Comparison of ENCODE assay signal across 8 mouse cellular contexts in the genomic region with DNA sequence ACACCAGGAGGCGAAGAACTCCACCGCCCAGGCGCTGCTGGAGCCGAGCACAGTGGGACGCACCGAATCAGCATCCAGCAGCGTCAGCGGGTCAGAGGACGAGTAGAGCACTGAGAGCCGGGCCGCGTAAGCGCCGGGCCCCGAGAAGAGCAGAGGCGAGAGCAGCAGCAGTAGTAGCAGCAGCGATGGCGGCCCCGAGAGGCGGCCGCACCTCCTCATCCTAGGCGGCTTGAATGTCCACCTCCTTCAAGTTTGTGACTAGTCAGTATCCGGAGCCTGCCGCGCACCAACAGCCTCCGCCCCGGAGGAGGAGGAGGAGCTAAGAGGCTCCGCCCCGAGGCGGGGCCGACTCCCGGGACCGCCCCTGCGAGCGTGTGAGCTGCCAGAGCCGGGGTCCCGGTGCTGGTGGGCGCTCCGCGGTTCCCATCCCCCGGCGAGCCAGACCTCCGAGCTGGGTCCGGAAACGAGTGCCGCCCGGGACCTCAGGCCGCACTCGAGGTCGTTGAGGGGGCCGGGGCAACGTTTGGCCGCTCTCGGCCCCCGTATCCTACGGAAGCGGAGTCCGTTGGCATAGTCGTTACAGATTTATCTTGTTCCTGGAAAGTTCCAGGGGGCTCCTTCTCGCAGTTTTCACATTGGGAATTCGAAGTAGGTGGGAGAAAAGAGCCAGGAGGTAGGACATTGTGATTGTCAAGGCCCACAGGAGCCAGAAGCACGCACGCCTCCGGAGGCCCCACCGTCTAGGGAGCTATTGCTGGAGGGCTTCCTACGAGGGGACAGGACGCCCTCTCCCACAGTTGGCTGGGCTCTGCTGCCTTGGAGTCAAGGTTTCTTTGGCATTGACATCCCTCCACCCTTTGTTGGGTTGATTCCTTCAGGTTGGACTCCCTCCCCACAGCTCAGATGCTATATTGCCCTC. TPM values are rescaled to one million over a fixed set of nuclear protein-coding genes. Genes with fewer than 3 reads are reported as not detected.
DNase-seq lines count a peak whose midpoint lies in the region; ATAC-seq and TF ChIP-seq lines count a peak whose summit lies in the region.

Gene Qsox1, minus strand, starts transcription at position 309 of the 919 bp plus-strand sequence.

- H3K36me3 ChIP-seq in ES-E14 (ENCODE audit: control insufficient read depth, insufficient read depth, low read length, poor library complexity, severe bottlenecking) = no peaks in the 10 kb centered on the region
- H3K36me3 ChIP-seq in forebrain, embryonic 16.5 days (ENCODE audit: control insufficient read depth, insufficient read depth) = no peaks in the 10 kb centered on the region
- no peaks in the 10 kb centered on the region for H3K36me3 ChIP-seq in lung, embryonic 14.5 days (ENCODE audit: insufficient read depth)
- no peaks in the 10 kb centered on the region for H3K36me3 ChIP-seq in thymus, adult 2 months (ENCODE audit: control insufficient read depth, insufficient read depth, low read length)

- H3K4me2 ChIP-seq in forebrain, embryonic 16.5 days (ENCODE audit: low read length) = peak within 1 kb of the TSS; percentile 75
- peak within 1 kb of the TSS; percentile 84 for H3K4me2 ChIP-seq in lung, embryonic 14.5 days

- TF ChIP-seq POLR2A in olfactory bulb, adult 2 months (IDR thresholded peaks at IDR 0.05; ENCODE audit: insufficient read depth, low read depth, low read length) = peak; percentile 53; the same call in 1 of the 2 replicates
- peak; percentile 63; the same call in 1 of the 2 replicates for TF ChIP-seq POLR2A in thymus, adult 2 months (IDR thresholded peaks at IDR 0.05; ENCODE audit: control insufficient read depth, extremely low read depth, insufficient read depth, low read length, poor library complexity)

- H3K4me3 ChIP-seq in ES-E14 (ENCODE audit: insufficient read depth in 1 of 2, low read depth in 1 of 2, low read length in 2 of 2, poor library complexity in 1 of 2, severe bottlenecking in 1 of 2) = peak within 1 kb of the TSS; percentile 84 to 99
- peak within 1 kb of the TSS; percentile 86 for H3K4me3 ChIP-seq in forebrain, embryonic 16.5 days (replicated peaks; ENCODE audit: low read length)
- peak within 1 kb of the TSS; percentile 78 for H3K4me3 ChIP-seq in layer of hippocampus, adult 2 months
- H3K4me3 ChIP-seq in lung, embryonic 14.5 days (ENCODE audit: low read depth, low read length) = peak within 1 kb of the TSS; percentile 79
- peak within 1 kb of the TSS; percentile 86 for H3K4me3 ChIP-seq in olfactory bulb, adult 2 months (ENCODE audit: insufficient read depth, low read depth, low read length)
- H3K4me3 ChIP-seq in thymus, adult 2 months (ENCODE audit: control insufficient read depth, insufficient read depth, low read length) = peak within 1 kb of the TSS; percentile 66

- H3K27me3 ChIP-seq in forebrain, embryonic 16.5 days (replicated peaks; ENCODE audit: control insufficient read depth, insufficient read depth, low read length) = no peaks in the 10 kb centered on the region
- H3K27me3 ChIP-seq in lung, embryonic 14.5 days (ENCODE audit: insufficient read depth, low read length) = no peaks in the 10 kb centered on the region
- no peaks in the 10 kb centered on the region for H3K27me3 ChIP-seq in thymus, adult 2 months (ENCODE audit: control insufficient read depth, insufficient read depth, low read length)

- no peaks in the 10 kb centered on the region for H3K9me3 ChIP-seq in ES-E14 (ENCODE audit: control insufficient read depth, insufficient read depth, low read depth, low read length)
- no peaks in the 10 kb centered on the region for H3K9me3 ChIP-seq in forebrain, embryonic 16.5 days (ENCODE audit: control insufficient read depth, low read length)
- no peaks in the 10 kb centered on the region for H3K9me3 ChIP-seq in lung, embryonic 14.5 days (ENCODE audit: low read depth, low read length)

- in situ Hi-C loops in ES-E14 (cut with MboI; ENCODE audit: low sequenced_read_pairs in 2 of 2, unreplicated experiment in 2 of 2) = no loop called here

- ATAC-seq in forebrain, embryonic 16.5 days = peak; percentile 98
- peak; percentile 90 for ATAC-seq in lung, embryonic 14.5 days (ENCODE audit: insufficient read depth)

- no peak within 1 kb of the TSS for H3K27ac ChIP-seq in ES-E14 (ENCODE audit: insufficient read depth, low read depth, low read length, poor library complexity, severe bottlenecking)
- peak within 1 kb of the TSS; percentile 21; the same call in 1 of the 2 replicates for H3K27ac ChIP-seq in forebrain, embryonic 16.5 days (ENCODE audit: low read length)
- peak within 1 kb of the TSS; percentile 80 for H3K27ac ChIP-seq in layer of hippocampus, adult 2 months
- peak within 1 kb of the TSS; percentile 66 for H3K27ac ChIP-seq in lung, embryonic 14.5 days (ENCODE audit: low read depth)
- H3K27ac ChIP-seq in olfactory bulb, adult 2 months (ENCODE audit: insufficient read depth, low read depth, low read length) = no peak within 1 kb of the TSS
- no peak within 1 kb of the TSS for H3K27ac ChIP-seq in thymus, adult 2 months (ENCODE audit: control insufficient read depth, insufficient read depth, low read length)

- peak within 1 kb of the TSS; percentile 76 for H3K9ac ChIP-seq in ES-E14 (ENCODE audit: insufficient read depth, low read depth, low read length, poor library complexity, severe bottlenecking)
- H3K9ac ChIP-seq in forebrain, embryonic 16.5 days (replicated peaks; ENCODE audit: low read depth, low read length) = peak within 1 kb of the TSS; percentile 77
- H3K9ac ChIP-seq in lung, embryonic 14.5 days = peak within 1 kb of the TSS; percentile 64

- under 1% methylated on average over 59 of the region's 67 CpGs for WGBS in forebrain, embryonic 16.5 days
- WGBS in lung, embryonic 14.5 days = under 1% methylated on average over 67 of the region's 67 CpGs
- under 1% methylated on average over 63 of the region's 67 CpGs for WGBS in olfactory bulb, adult 2 months
- WGBS in thymus, adult 2 months = 2% methylated on average over 67 of the region's 67 CpGs

- no peak for TF ChIP-seq CTCF in layer of hippocampus, adult 2 months (conservative IDR thresholded peaks at IDR 0.05)
- no peak for TF ChIP-seq CTCF in lung, embryonic 14.5 days (IDR thresholded peaks at IDR 0.05; ENCODE audit: low read depth)
- 0 out of 2 replicates have a peak, but pooled peaks have one; percentile 25 for TF ChIP-seq CTCF in olfactory bulb, adult 2 months (IDR thresholded peaks at IDR 0.05; ENCODE audit: insufficient read depth, low read depth, low read length)
- 0 out of 2 replicates have a peak, but pooled peaks have one; percentile 32 for TF ChIP-seq CTCF in thymus, adult 2 months (IDR thresholded peaks at IDR 0.05; ENCODE audit: borderline replicate concordance, control insufficient read depth, extremely low read depth, insufficient read depth, low read length, poor library complexity)

- peak; percentile 84 for DNase-seq in ES-E14 (ENCODE audit: low read depth, low spot score)
- peak; percentile 74 for DNase-seq in cerebellum, adult 11-12 months
- peak; percentile 88 to 91 for DNase-seq in heart, postnatal 36 days
- peak; percentile 76 to 77 for DNase-seq in layer of hippocampus, adult 2 months (ENCODE audit: low spot score in 2 of 2)
- DNase-seq in lung, embryonic 14.5 days = peak; percentile 95
- DNase-seq in thymus, adult 2 months = peak; percentile 85

- intact Hi-C loops in heart, postnatal 36 days (cut with DNase I) = loop anchor here (5.0 to 10.0 kb wide), 3 partner anchors 159 to 842 kb away; partner anchors contain the start of genes Cep350, Tor1aip1 and Tor1aip2

- H3K4me1 ChIP-seq in ES-E14 (ENCODE audit: control insufficient read depth in 2 of 2, insufficient read depth in 2 of 2, low read length in 2 of 2, poor library complexity in 1 of 2) = peaks cover 0 to 2% of the 10 kb centered on the region in 2 experiments; a peak in 1 of 4 replicates
- H3K4me1 ChIP-seq in forebrain, embryonic 16.5 days (replicated peaks; ENCODE audit: control insufficient read depth, insufficient read depth, low read length) = peaks cover 25% of the 10 kb centered on the region
- peaks cover 17% of the 10 kb centered on the region for H3K4me1 ChIP-seq in lung, embryonic 14.5 days (ENCODE audit: insufficient read depth)
- peaks cover 10% of the 10 kb centered on the region for H3K4me1 ChIP-seq in olfactory bulb, adult 2 months (ENCODE audit: control insufficient read depth, insufficient read depth, low read length)
- H3K4me1 ChIP-seq in thymus, adult 2 months (replicated peaks; ENCODE audit: control insufficient read depth, insufficient read depth, low read length) = peaks cover 13% of the 10 kb centered on the region

TF ChIP-seq in ES-E14, 5 proteins besides CTCF, POLR2A, EP300 and RAD21:
- TF ChIP-seq HCFC1 (IDR thresholded peaks at IDR 0.05; ENCODE audit: borderline replicate concordance, insufficient read depth, low read length) (0 out of 2 replicates have a peak, but pooled peaks have one; percentile 39), MAFK (IDR thresholded peaks at IDR 0.05; ENCODE audit: insufficient read depth, low read depth, low read length) (0 out of 2 replicates have a peak, but pooled peaks have one; percentile 2), ZC3H11A (IDR thresholded peaks at IDR 0.05; ENCODE audit: borderline replicate concordance, low read depth, low read length) (no peak)

RNA-seq across cellular contexts. Expression of gene Qsox1, which starts in this region (rescaled TPM):
- 25.7 and 38.1 TPM in 2 replicates for total RNA-seq in ES-E14 (2012; rRNA removed)
- polyA plus RNA-seq in forebrain, embryonic 16.5 days (2015; fragmentation: Nextera tagmentation; extraction: Ambion mirVana) = 19.5 and 20.4 TPM in 2 replicates
- total RNA-seq in heart, postnatal 36 days (2021) = 10 to 100 TPM; 39.7 to 43.8 TPM
- 10 to 100 TPM; 32.1 to 35.4 TPM for total RNA-seq in layer of hippocampus, adult 2 months (2021)
- polyA plus RNA-seq in lung, embryonic 14.5 days (2014; fragmentation: Nextera tagmentation; extraction: Ambion mirVana) = 18.2 and 19.7 TPM in 2 replicates
- polyA plus RNA-seq in olfactory bulb, adult 2 months (2012; ENCODE audit: insufficient read depth, insufficient read length, low replicate concordance, missing spikeins) = not detected in 2 replicates
- 50.1 and 61.1 TPM in 2 replicates for polyA plus RNA-seq in thymus, adult 2 months (2012; rRNA removed)

Comparison
In these comparisons a context has a peak if more than half of its experiments do, and no peak if none do; other contexts are left out.
1. H3K27ac ChIP-seq: peak in forebrain, embryonic 16.5 days (single experiment), layer of hippocampus, adult 2 months (single experiment) and lung, embryonic 14.5 days (single experiment); none in ES-E14 (single experiment), olfactory bulb, adult 2 months (single experiment) and thymus, adult 2 months (single experiment).
2. CTCF ChIP-seq: peak in olfactory bulb, adult 2 months (single experiment) and thymus, adult 2 months (single experiment); none in layer of hippocampus, adult 2 months (single experiment) and lung, embryonic 14.5 days (single experiment).
3. Peak in every context shown above with its lines, with median percentiles within 50 percentile points of each other: DNase-seq, H3K4me3 ChIP-seq and H3K9ac ChIP-seq.